Mouse (Mus musculus) erythroblast, embryonic 14.5 days (primary cell): Measurements from ENCODE around the gene Pcx. TPM values are rescaled to one million over a fixed set of nuclear protein-coding genes. Genes with fewer than 3 reads are reported as not detected.

Source experiments
- H3K27me3 ChIP-seq: 2 replicates; pipeline ENCODE4 v1.6.1; 2012; ENCODE audit warnings: inconsistent platforms; ENCODE audit not compliant: control insufficient read depth
- H3K36me3 ChIP-seq: 2 replicates; pipeline ENCODE4 v1.6.1; 2012; ENCODE audit warnings: mild to moderate bottlenecking, inconsistent platforms; ENCODE audit not compliant: control insufficient read depth
- H3K4me1 ChIP-seq: 2 replicates; pipeline ENCODE4 v1.6.1; 2012; ENCODE audit warnings: inconsistent platforms; ENCODE audit not compliant: control insufficient read depth
- H3K4me3 ChIP-seq: replicated peaks from 2 replicates; pipeline ENCODE3; 2012; ENCODE audit warnings: moderate library complexity, mild to moderate bottlenecking, inconsistent platforms
- H3K9me3 ChIP-seq: 2 replicates; pipeline ENCODE4 v1.6.1; 2012; ENCODE audit warnings: low read length, inconsistent platforms, mixed read lengths; ENCODE audit not compliant: control insufficient read depth
- GATA1 ChIP-seq: IDR thresholded peaks from 2 replicates; pipeline ENCODE4 v1.6.1; 2012; ENCODE audit warnings: low read length, inconsistent platforms, mixed read lengths
- TAL1 ChIP-seq: IDR thresholded peaks from 3 replicates; pipeline ENCODE4 v1.6.1; 2012; ENCODE audit warnings: low read length, inconsistent platforms, mixed read lengths
- polyA plus RNA-seq: library from polyadenylated mRNA; stranded (reverse); fragments of >175 nt; gene quantifications from 2 replicates; pipeline ENCODE4 v1.2.3, GENCODE M21; 2012

Gene Pcx
- polyA plus RNA-seq, 1 experiment = 18.7 TPM

DNA sequence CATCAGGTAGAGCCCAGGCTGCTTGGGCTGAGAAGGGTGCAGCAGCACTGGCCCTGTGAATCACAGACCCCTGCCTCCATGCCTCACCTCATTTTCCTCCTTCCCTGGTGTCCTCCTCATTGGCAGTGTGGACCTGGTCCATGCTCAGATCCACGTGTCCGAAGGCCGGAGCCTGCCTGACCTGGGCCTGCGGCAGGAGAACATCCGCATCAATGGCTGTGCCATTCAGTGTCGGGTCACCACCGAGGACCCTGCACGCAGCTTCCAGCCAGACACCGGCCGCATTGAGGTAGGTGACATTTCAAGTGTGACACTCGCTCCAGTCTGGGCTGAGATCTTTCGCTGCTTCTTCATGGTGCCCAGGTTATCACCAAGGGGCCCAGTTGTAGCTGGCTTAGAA lies 97.1 kb downstream of the Pcx start:
- Histone ChIP-seq H3K4me3 (no peak overlapping the region), H3K4me1 (peaks cover 28% of the 10 kb centered on the region), H3K9me3 (no peaks in the 10 kb centered on the region), H3K36me3 (peaks cover 79% of the 10 kb centered on the region), H3K27me3 (no peaks in the 10 kb centered on the region)
- TF ChIP-seq GATA1 = no peak
- TF ChIP-seq TAL1 = no peak

DNA sequence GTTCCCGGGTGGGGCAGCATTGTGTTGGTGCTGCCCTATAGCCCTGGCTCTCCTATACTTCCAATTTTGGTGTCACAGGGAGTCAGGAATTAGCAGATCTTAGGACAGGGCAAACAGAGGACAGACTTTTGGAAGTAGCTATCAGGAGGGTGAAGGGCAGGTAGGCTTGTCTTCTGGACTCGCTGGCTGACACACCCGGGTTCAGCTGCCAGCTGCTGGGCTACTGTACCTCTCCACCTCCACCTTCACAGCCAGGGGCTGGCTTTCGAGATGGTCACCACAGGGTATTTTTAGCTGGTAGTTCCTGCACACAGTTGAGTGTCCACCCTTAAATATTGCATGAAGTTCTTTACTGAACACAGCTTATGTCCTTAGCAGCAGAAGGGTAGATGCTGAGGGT lies 98.2 kb downstream of the Pcx start:
- Histone ChIP-seq H3K4me3 (no peak overlapping the region), H3K36me3 (peaks cover 78% of the 10 kb centered on the region), H3K4me1 (peaks cover 23% of the 10 kb centered on the region), H3K27me3 (no peaks in the 10 kb centered on the region), H3K9me3 (no peaks in the 10 kb centered on the region)
- TF ChIP-seq TAL1 = no peak
- TF ChIP-seq GATA1 = no peak

DNA sequence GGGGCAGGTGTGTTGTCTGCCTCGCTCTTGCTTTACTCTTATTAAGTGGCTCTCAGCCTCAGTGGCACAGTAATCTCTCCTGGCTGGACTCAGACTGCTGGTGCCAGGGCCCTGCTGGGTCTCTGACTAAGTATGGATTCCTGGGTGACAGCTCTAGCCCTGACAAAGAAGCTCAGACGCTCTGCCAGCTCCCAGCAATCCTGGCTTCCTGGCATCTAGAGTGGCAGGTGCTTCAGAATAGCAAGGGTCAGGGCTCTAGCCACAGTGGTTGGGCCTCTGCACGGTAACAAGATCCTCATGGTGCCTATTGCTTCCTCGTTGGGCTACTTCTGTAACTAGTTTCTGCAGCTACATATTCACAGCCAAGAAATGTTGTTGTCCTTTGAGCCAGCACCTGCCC lies 99.8 kb downstream of the Pcx start:
- H3K4me1 ChIP-seq = peaks cover 18% of the 10 kb centered on the region
- peaks cover 15% of the 10 kb centered on the region for H3K27me3 ChIP-seq
- TF ChIP-seq TAL1 (no peak), GATA1 (no peak)
- H3K4me3 ChIP-seq = no peak overlapping the region
- H3K36me3 ChIP-seq = peaks cover 76% of the 10 kb centered on the region
- no peaks in the 10 kb centered on the region for H3K9me3 ChIP-seq

DNA sequence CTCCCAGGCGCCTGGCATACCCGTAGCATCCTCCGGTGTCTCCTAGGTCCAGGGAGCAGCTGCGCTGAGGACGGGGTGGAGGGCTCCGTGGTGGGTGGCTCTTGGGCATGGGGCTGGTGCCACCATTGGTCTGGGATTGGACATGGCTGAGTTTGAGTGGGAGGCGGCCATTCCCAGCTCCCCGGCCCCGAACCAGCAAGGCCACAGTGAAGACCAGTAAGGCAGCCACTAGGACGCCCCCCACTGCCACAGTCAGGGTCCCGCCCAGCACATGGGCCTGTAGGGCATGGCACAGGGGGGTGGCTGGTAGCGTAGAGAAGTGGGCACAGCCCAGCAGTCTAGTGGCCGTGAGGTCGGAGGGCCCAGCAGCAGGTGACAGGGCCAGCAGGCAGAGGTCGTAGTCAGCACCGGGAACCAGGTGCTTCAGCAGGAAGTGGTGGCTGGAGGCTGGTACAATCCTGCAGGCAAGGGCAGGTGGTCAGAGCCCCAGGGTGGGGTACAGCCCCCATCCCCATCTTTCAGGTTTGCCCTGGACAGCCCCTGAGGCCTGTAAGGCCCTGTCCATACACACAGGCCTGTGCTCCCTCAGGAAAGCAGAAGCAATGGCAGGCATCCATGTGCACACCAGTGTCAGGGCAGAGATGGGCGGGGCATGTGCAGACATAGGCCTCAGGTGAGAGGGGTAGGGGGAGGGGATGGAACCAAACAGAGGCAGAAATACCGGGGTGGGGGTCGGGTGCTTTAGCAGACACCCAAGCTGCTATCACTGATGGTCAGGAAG lies 102.1 kb downstream of the Pcx start:
- no peak overlapping the region for H3K4me3 ChIP-seq
- peaks cover 69% of the 10 kb centered on the region for H3K36me3 ChIP-seq
- peaks cover 33% of the 10 kb centered on the region for H3K4me1 ChIP-seq
- no peaks in the 10 kb centered on the region for H3K9me3 ChIP-seq
- peaks cover 37% of the 10 kb centered on the region for H3K27me3 ChIP-seq
- TF ChIP-seq GATA1 = no peak
- TF ChIP-seq TAL1 = no peak

DNA sequence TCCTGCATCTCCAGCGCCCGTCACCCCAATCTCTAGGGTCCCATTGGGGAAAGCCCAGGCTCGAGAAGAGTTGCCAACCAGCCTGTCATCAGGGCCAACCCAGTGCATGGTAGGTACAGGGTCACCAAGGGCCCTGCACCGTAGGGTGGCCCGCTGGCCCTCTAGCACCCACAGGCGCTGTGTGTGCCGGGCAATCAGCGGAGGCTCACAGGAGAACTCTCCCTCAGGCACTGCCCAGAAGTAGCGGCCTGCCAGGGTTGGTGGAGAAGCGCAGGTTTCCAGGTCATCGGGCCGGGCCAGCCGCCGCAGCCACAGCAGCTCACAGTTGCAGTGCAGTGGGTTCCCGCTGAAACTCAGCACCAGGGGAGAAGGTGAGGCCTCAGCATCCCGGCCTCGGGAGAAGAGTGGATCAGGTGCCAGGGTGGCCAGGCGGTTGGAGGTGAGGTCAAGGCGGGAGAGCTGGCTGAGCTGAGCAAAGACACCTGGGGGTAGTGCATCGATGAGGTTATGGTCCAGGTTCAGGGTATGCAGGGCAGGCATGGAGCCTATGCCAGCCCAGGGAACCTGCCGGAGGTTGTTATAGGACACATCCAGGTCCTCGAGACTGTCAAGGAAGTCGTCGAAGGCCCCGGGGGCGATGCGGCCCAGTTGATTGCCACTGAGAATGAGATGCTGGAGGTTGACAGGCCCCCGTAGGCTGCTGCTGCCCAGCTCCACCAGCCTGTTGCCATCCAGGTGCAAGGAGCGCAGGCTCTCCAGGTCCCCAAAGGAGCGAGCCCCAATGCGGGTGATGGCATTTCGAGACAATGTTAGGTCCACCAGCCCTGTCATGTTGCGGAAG lies 103.4 kb downstream of the Pcx start:
- TF ChIP-seq TAL1 (no peak), GATA1 (no peak)
- Histone ChIP-seq H3K27me3 (peaks cover 41% of the 10 kb centered on the region), H3K4me1 (peaks cover 35% of the 10 kb centered on the region), H3K4me3 (no peak overlapping the region), H3K9me3 (no peaks in the 10 kb centered on the region), H3K36me3 (peaks cover 70% of the 10 kb centered on the region)

DNA sequence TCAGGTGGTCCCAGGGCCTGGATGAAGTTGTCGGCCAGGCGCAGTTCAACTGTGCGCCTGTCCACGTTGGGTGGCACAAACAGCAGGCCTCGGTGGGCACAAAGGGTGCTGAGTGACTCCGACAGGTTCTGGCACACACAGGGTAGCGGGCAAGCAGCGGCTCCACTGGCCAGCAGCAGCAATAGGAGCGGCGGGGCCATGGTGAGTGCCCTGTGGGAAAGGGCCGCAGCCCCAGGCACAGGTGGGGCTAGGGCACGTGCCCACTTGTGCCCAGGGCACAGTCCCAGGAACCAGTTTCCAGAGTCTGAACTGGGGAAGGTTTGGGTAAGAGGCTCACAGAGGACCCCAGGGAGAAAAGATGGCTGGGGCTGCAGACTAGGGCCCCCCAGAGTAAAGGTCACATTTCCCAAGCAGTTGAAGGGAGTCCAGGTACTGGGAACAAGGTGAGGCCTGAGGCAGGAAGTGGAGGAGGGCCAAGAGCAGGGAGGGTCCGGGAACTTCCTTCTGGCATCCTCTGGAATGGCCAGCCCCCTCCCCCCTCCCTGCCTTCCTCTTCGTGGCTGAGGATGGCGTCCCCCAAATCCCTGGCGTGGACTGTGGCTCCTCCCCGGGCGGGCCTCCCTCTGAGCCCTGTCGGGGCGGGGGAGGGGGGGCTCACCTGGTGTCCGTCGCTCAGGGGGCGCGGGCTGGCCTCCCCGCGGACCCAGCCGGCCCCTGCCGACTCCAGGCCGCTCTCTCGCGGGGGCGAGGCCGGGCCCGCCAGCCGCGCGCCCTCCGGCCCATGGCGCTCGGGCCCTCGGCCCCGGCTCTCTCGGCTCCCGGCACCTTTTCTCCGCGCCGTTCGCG lies 104.3 kb downstream of the Pcx start:
- Histone ChIP-seq H3K27me3 (peaks cover 41% of the 10 kb centered on the region), H3K4me3 (peak overlapping the region; percentile 67), H3K9me3 (no peaks in the 10 kb centered on the region)

DNA sequence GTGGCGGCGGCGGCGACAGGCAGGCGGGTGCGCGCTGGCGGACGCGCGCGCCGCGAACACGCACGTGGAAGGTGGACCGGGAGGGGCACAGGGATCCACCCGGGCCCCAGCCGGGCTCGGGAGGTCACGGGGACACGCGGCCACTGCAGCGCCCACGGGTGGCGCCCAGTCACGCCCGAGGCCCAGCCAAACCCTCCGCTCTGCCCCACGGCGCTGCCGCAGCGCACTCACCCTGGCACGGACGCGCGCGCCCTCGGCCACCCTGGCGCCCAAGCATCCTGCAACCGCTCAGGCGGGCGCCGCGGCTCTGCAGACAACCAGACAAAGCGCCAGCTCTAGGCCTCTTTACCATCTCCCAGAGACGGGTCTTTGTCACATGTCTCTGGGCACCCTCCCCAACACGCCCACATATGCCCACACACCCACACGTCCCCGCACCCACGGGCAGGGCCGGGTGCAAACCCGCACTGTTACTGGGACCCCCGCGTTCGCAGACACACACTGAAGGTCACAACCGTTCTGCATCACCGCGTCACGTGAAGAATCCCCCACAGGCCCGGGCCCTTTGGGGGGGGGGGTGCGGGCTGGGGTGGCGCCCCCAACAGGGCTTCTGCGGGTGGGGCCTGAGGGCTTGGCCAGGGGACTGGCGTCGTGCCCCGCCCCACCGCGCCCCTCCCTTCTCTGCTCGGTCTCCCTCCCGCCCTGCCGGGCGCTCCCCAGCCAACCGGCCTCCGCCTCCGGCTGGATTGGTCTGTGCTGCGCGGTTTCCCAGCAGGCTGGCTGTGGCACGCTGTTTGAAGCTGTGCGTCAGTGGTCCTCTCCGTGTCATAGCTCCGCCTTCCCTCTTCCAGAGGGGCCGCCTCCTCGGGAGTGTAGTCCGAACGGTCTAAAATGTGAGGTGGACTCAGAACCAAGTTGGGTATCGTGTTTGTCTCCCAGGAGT lies 105.2 kb downstream of the Pcx start, which contains the start of gene Lrfn4:
Lrfn4 (minus strand) TSS at position 517 of the 943 bp plus-strand sequence.
- TF ChIP-seq GATA1 (no peak), TAL1 (no peak)
- H3K4me3 ChIP-seq = peak within 1 kb of the TSS; percentile 67
- no peaks in the 10 kb centered on the region for H3K9me3 ChIP-seq
- peaks cover 72% of the 10 kb centered on the region for H3K36me3 ChIP-seq
- peaks cover 35% of the 10 kb centered on the region for H3K4me1 ChIP-seq
- H3K27me3 ChIP-seq = peaks cover 41% of the 10 kb centered on the region

More for the DNA sequence above, 104.3 kb downstream of the Pcx start:
- Histone ChIP-seq H3K36me3 (peaks cover 72% of the 10 kb centered on the region), H3K4me1 (peaks cover 35% of the 10 kb centered on the region)
- TF ChIP-seq GATA1 = no peak
- no peak for TF ChIP-seq TAL1

DNA sequence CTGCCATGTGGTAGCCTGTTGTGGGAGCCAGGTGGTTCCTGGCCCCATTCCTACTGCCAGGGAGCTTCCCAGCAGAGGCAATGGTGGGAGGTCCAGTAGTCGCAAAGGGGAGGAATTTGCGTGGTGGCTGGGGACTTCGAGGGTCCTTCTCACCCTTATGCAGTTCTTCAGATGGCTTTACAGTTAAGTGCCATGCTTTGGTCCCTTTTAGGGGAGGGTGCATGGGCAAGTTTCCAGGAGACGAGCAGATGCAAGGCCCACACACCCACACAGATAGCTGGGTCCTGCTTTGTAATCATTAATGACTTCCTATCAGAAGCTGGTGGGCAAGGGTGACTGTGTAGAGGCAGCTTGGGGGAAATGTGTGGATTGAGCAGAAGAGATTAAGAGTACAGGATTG lies 106.3 kb downstream of the Pcx start:
- H3K4me3 ChIP-seq = no peak overlapping the region
- H3K27me3 ChIP-seq = peaks cover 41% of the 10 kb centered on the region
- no peaks in the 10 kb centered on the region for H3K9me3 ChIP-seq
- no peak for TF ChIP-seq GATA1
- TF ChIP-seq TAL1 = no peak
- peaks cover 35% of the 10 kb centered on the region for H3K4me1 ChIP-seq
- H3K36me3 ChIP-seq = peaks cover 72% of the 10 kb centered on the region
